Mouse (Mus musculus) G1E (cell line): ENCODE data around the gene Il34.

Source experiments
- CTCF ChIP-seq: IDR thresholded peaks from 2 replicates; pipeline ENCODE4 v1.5.1; 2012; ENCODE audit warnings: low read depth, low read length, inconsistent platforms, mixed read lengths
- GATA1 ChIP-seq: IDR thresholded peaks from 2 replicates; pipeline ENCODE4 v1.6.1; 2012; ENCODE audit warnings: borderline replicate concordance, low read length, inconsistent platforms, mixed read lengths
- GATA2 ChIP-seq: IDR thresholded peaks from 2 replicates; pipeline ENCODE4 v1.6.1; 2012; ENCODE audit warnings: low read depth, low read length, inconsistent platforms, borderline replicate concordance
- POLR2AphosphoS5 ChIP-seq: IDR thresholded peaks from 2 replicates; pipeline ENCODE4 v1.6.1; 2012; ENCODE audit warnings: low read depth, low read length, inconsistent platforms; ENCODE audit not compliant: insufficient replicate concordance
- TAL1 ChIP-seq: conservative IDR thresholded peaks from 2 replicates; pipeline ENCODE4 v1.6.1; 2012; ENCODE audit warnings: low read depth, low read length, inconsistent platforms, mixed read lengths

GRCm38 (mm10) chr8:110797086-110797485, 8.6 kb downstream of the Il34 start:
- TF ChIP-seq CTCF (no peak), GATA1 (no peak), TAL1 (no peak), POLR2AphosphoS5 (no peak), GATA2 (no peak)
